Mouse (Mus musculus): ENCODE measurements at regions not wholly inside any gene's neighbourhood (a gene's known extent, or its start where the extent isn't known, plus 50 kb on each side); places are given as distances from the start of the nearest gene placed in this dataset.

- Histone ChIP-seq H3K9me3 (no peaks in the 10 kb centered on the region), H3K4me1 (replicated peaks) (no peaks in the 10 kb centered on the region), H3K4me3 (no peak overlapping the region), H3K4me2 (no peak overlapping the region), H3K27ac (replicated peaks) (no peak overlapping the region), H3K27me3 (no peaks in the 10 kb centered on the region), H3K9ac (no peak overlapping the region), H3K36me3 (no peaks in the 10 kb centered on the region)
- ATAC-seq (ENCODE audit: low FRiP score, low read depth), result no peak
- WGBS, result 96% methylated on average over 2 of the region's 2 CpGs
Measured at GRCm38 (mm10) chr14:120675752-120676151, 197.5 kb downstream of the Rap2a start.

DNA sequence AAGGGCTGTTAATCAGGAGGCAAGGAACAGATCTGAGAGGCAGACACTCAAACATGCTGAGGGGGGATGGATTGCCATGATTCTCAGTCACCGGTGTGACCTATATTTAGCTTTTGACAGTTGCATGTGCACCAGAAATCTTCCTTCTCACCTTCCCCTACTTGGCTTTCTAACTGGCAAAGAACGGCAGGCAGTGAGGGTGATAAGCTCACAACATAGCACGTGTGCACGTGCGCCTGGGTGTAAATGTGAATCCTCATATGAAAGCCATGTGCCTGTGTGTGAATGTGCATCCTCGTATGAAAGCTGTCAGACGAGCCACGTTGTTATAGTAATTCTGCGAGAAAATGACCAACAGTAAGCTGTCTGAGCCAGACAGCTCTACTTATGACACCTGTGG is 200.3 kb downstream of the Rap2a start:
- Histone ChIP-seq H3K36me3 (no peaks in the 10 kb centered on the region), H3K9ac (no peak overlapping the region), H3K27ac (replicated peaks) (no peak overlapping the region), H3K27me3 (no peaks in the 10 kb centered on the region), H3K4me3 (no peak overlapping the region), H3K4me1 (replicated peaks) (no peaks in the 10 kb centered on the region), H3K9me3 (no peaks in the 10 kb centered on the region), H3K4me2 (no peak overlapping the region)
- no peak for ATAC-seq (ENCODE audit: low FRiP score, low read depth)
- 88% methylated on average over 9 of the region's 9 CpGs for WGBS

GRCm38 (mm10) chr14:120679072-120679471 is 200.8 kb downstream of the Rap2a start:
- 75% methylated on average over 2 of the region's 2 CpGs for WGBS

DNA sequence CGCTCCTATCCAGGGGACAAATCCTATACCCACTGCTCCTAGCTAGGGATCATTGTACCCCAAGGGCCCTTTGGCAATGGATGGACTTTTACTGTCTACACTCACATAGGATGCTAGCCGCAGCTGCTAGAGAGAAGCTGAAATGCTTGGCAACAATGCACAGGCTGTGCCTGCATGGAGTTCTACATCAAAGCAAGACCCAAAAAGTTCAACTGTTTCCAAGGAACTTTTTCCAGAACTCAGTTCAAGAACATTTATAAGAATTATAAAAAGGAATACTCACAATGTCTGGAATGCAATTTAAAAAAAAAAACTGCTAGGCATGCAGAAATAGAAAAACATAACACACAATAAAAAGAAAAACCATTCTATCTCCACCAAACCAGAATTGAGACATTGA is 202.0 kb downstream of the Rap2a start:
- ATAC-seq (ENCODE audit: low FRiP score, low read depth), result no peak
- no peaks in the 10 kb centered on the region for H3K9me3 ChIP-seq
- no peak overlapping the region for H3K9ac ChIP-seq
- H3K4me3 ChIP-seq, result no peak overlapping the region
- H3K36me3 ChIP-seq, result no peaks in the 10 kb centered on the region
- WGBS, result 79% methylated on average over 2 of the region's 2 CpGs
- no peaks in the 10 kb centered on the region for H3K27me3 ChIP-seq
- no peaks in the 10 kb centered on the region for H3K4me1 ChIP-seq (replicated peaks)
- no peak overlapping the region for H3K27ac ChIP-seq (replicated peaks)
- no peak overlapping the region for H3K4me2 ChIP-seq

More at GRCm38 (mm10) chr14:120679072-120679471, 200.8 kb downstream of the Rap2a start:
- Histone ChIP-seq H3K9me3 (no peaks in the 10 kb centered on the region), H3K27me3 (no peaks in the 10 kb centered on the region), H3K4me1 (replicated peaks) (no peaks in the 10 kb centered on the region), H3K36me3 (no peaks in the 10 kb centered on the region), H3K4me2 (no peak overlapping the region), H3K4me3 (no peak overlapping the region), H3K9ac (no peak overlapping the region), H3K27ac (replicated peaks) (no peak overlapping the region)
- ATAC-seq (ENCODE audit: low FRiP score, low read depth), result no peak

DNA sequence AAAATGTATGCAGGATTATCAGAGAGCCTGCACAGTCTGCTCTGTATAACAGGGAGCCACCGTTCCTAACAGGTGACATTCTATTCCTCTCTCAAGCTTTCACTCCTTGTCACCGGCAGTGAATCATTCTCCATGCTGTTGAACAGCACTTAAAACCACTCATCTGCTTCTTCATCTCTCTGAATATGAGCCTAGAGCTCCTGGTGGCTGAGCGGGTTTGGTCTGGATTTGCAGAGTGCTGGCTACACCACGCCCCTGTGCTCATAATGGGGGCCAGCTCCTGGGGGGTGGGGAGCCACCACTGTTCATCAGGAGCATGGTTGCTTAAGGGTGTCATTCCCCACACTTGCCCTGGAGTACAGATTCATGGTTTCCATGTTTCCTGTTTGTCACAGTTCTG is 207.0 kb downstream of the Rap2a start:
- Histone ChIP-seq H3K4me2 (no peak overlapping the region), H3K9ac (no peak overlapping the region), H3K4me1 (replicated peaks) (no peaks in the 10 kb centered on the region), H3K9me3 (no peaks in the 10 kb centered on the region), H3K4me3 (no peak overlapping the region), H3K27ac (replicated peaks) (no peak overlapping the region), H3K27me3 (no peaks in the 10 kb centered on the region), H3K36me3 (no peaks in the 10 kb centered on the region)
- ATAC-seq (ENCODE audit: low FRiP score, low read depth), result 0 out of 2 replicates have a peak, but pooled peaks have one; percentile 30
- 82% methylated on average over 4 of the region's 4 CpGs for WGBS

- H3K4me2 ChIP-seq, result no peak overlapping the region
- no peak for ATAC-seq (ENCODE audit: low FRiP score, low read depth)
- 86% methylated on average over 7 of the region's 7 CpGs for WGBS
- 0 out of 2 replicates have a peak overlapping the region, but pooled peaks have one; percentile 45 for H3K27ac ChIP-seq (replicated peaks)
- no peaks in the 10 kb centered on the region for H3K36me3 ChIP-seq
- no peak overlapping the region for H3K4me3 ChIP-seq
- H3K9me3 ChIP-seq, result no peaks in the 10 kb centered on the region
- no peaks in the 10 kb centered on the region for H3K4me1 ChIP-seq (replicated peaks)
- no peaks in the 10 kb centered on the region for H3K27me3 ChIP-seq
- no peak overlapping the region for H3K9ac ChIP-seq
Measured at GRCm38 (mm10) chr14:120685877-120686276, 207.6 kb downstream of the Rap2a start.

- 83% methylated on average over 4 of the region's 4 CpGs for WGBS
- H3K9ac ChIP-seq, result no peak overlapping the region
- no peak for ATAC-seq (ENCODE audit: low FRiP score, low read depth)
- no peaks in the 10 kb centered on the region for H3K36me3 ChIP-seq
- no peak overlapping the region for H3K4me3 ChIP-seq
- no peaks in the 10 kb centered on the region for H3K27me3 ChIP-seq
- no peak overlapping the region for H3K4me2 ChIP-seq
- H3K9me3 ChIP-seq, result no peaks in the 10 kb centered on the region
- H3K4me1 ChIP-seq (replicated peaks), result no peaks in the 10 kb centered on the region
- no peak overlapping the region for H3K27ac ChIP-seq (replicated peaks)
Measured at GRCm38 (mm10) chr14:120686751-120687150, 208.5 kb downstream of the Rap2a start.

- Histone ChIP-seq H3K27me3 (no peaks in the 10 kb centered on the region), H3K4me2 (no peak overlapping the region), H3K4me3 (no peak overlapping the region), H3K27ac (replicated peaks) (no peak overlapping the region), H3K9ac (no peak overlapping the region), H3K9me3 (no peaks in the 10 kb centered on the region), H3K36me3 (no peaks in the 10 kb centered on the region), H3K4me1 (replicated peaks) (no peaks in the 10 kb centered on the region)
- no peak for ATAC-seq (ENCODE audit: low FRiP score, low read depth)
- WGBS, result 81% methylated on average over 4 of the region's 4 CpGs
Measured at GRCm38 (mm10) chr14:120699378-120699777, 211.6 kb upstream of the Ipo5 start.

DNA sequence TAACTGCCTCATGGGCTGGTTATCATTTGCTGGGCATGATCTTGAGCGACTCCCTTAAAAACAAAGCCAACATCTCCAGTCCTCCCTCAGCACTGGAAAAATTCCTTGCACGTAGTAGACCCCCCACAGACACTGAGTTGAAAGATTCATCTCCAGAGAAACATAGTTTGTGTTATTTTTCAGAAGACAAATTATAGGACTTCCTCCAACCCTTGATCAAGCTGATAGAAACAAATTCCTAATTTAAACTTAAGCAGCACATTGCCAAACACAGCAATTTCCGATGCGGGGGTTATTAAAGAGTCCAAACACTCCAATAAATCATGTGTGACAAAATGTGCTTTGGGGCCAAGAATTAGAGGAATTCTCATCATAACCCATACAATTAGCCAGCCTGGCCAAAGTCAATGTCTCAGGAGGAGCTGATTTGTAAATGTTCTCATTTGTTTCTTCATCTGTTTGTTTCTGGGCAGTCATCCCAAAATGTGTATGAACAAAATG is 205.7 kb upstream of the Ipo5 start:
- Histone ChIP-seq H3K27ac (replicated peaks) (no peak overlapping the region), H3K4me1 (replicated peaks) (no peaks in the 10 kb centered on the region), H3K9ac (no peak overlapping the region), H3K27me3 (no peaks in the 10 kb centered on the region), H3K9me3 (no peaks in the 10 kb centered on the region), H3K36me3 (no peaks in the 10 kb centered on the region), H3K4me3 (no peak overlapping the region), H3K4me2 (no peak overlapping the region)
- 62% methylated on average over 4 of the region's 4 CpGs for WGBS
- no peak for ATAC-seq (ENCODE audit: low FRiP score, low read depth)

- Histone ChIP-seq H3K9ac (no peak overlapping the region), H3K27me3 (no peaks in the 10 kb centered on the region), H3K4me2 (no peak overlapping the region), H3K9me3 (no peaks in the 10 kb centered on the region), H3K4me1 (replicated peaks) (no peaks in the 10 kb centered on the region), H3K36me3 (no peaks in the 10 kb centered on the region), H3K4me3 (no peak overlapping the region), H3K27ac (replicated peaks) (no peak overlapping the region)
- WGBS, result 81% methylated on average over 4 of the region's 4 CpGs
- no peak for ATAC-seq (ENCODE audit: low FRiP score, low read depth)
Measured at GRCm38 (mm10) chr14:120710782-120711181, 200.2 kb upstream of the Ipo5 start.

DNA sequence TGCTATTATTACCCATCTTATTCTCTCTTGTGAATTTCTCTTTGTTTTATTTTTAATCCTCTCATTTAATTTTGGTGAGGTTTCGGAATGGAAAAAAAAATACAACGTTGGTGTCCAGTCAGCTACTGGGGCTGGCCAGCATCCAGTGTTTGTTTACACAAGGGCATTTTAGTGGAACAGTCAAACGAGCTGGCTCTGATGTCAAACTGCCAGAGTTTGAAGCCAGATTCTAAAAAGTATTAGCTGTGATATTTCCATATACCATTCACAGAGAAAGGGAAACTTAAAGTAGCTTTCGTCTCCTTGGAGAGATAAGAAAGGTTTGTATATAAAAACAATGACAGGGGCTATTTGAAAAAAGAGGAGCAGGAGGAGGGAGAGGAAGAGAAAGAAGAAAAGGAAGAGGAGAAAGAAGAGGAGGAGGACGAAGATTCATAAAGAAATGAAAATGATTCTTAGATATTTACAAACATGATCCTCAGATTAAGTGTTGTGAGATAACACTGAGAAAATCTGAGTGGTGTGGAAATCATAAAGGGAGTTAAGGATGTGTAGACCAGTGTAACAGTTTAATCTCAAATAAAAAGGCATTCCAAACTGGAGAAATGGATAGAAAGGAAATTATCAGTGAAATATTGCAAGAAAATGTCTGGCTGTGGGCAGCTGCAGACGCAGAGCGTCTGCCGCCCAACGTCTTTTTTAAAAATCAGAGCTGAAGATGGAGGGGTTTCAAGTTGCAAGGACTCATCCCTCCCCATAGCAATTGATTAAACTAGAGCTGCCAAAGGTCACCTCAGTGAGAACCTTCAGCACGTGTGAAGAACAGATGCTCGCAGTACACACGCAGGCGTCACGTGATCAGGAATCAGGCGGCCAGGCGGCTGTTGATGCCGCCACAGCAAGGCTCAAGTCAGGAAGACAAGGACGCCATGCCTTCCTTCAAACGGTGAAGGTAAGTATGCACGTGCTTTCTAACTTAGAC is 190.3 kb upstream of the Ipo5 start:
- Histone ChIP-seq H3K4me1 (replicated peaks) (no peaks in the 10 kb centered on the region), H3K27me3 (no peaks in the 10 kb centered on the region), H3K4me3 (no peak overlapping the region), H3K9me3 (no peaks in the 10 kb centered on the region), H3K9ac (no peak overlapping the region), H3K36me3 (no peaks in the 10 kb centered on the region), H3K4me2 (no peak overlapping the region), H3K27ac (replicated peaks) (no peak overlapping the region)
- 76% methylated on average over 20 of the region's 20 CpGs for WGBS
- ATAC-seq (ENCODE audit: low FRiP score, low read depth), result no peak

- H3K36me3 ChIP-seq, result no peaks in the 10 kb centered on the region
- ATAC-seq (ENCODE audit: low FRiP score, low read depth), result no peak
- no peak overlapping the region for H3K4me3 ChIP-seq
- WGBS, result 31% methylated on average over 6 of the region's 6 CpGs
- no peaks in the 10 kb centered on the region for H3K27me3 ChIP-seq
- H3K4me1 ChIP-seq (replicated peaks), result no peaks in the 10 kb centered on the region
- H3K27ac ChIP-seq (replicated peaks), result no peak overlapping the region
- no peak overlapping the region for H3K4me2 ChIP-seq
- H3K9me3 ChIP-seq, result no peaks in the 10 kb centered on the region
- H3K9ac ChIP-seq, result no peak overlapping the region
Measured at GRCm38 (mm10) chr14:120721593-120722461, 189.2 kb upstream of the Ipo5 start.
